23 mouse cellular contexts compared by ENCODE assay signal in genomic region chr5:140066281-140066680, GRCm38 (mm10).
"Had no signal": no experiment of that assay in that cellular context is flagged by ENCODE, and none has a peak within 500 bp of the region (broad histone marks: within the 10 kb centered on the region; RNA-seq: fewer than 3 reads in every experiment).

No protein-coding gene starts in this region.

- H3K9ac ChIP-seq: heart, embryonic 12.5 days; hindbrain, embryonic 12.5 days; hindbrain, embryonic 14.5 days; intestine, embryonic 15.5 days; limb, embryonic 13.5 days; limb, embryonic 15.5 days; liver, embryonic 12.5 days; liver, embryonic 14.5 days had no signal

- H3K27me3 ChIP-seq: heart, embryonic 12.5 days; hindbrain, embryonic 12.5 days; intestine, embryonic 15.5 days; limb, embryonic 13.5 days; limb, embryonic 15.5 days; liver, embryonic 12.5 days had no signal

- H3K36me3 ChIP-seq: intestine, embryonic 15.5 days had no signal

- H3K4me1 ChIP-seq: heart, embryonic 10.5 days; liver, embryonic 12.5 days had no signal

- H3K4me2 ChIP-seq: heart, embryonic 12.5 days; hindbrain, embryonic 12.5 days; hindbrain, embryonic 14.5 days; intestine, embryonic 15.5 days; limb, embryonic 13.5 days; limb, embryonic 15.5 days; liver, embryonic 12.5 days had no signal

- H3K9me3 ChIP-seq: heart, embryonic 10.5 days; heart, embryonic 12.5 days; hindbrain, embryonic 10.5 days; hindbrain, embryonic 12.5 days; intestine, embryonic 15.5 days; limb, embryonic 13.5 days; limb, embryonic 15.5 days; liver, embryonic 12.5 days had no signal

- ATAC-seq: hindbrain, embryonic 16.5 days; inflammation-experienced regulatory T-cells, adult 6 months; intestine, embryonic 15.5 days; intestine, postnatal 0 days; liver, embryonic 12.5 days had no signal

- H3K4me3 ChIP-seq: gastrocnemius, adult 2 months; heart, embryonic 10.5 days; heart, embryonic 12.5 days; hindbrain, embryonic 10.5 days; hindbrain, embryonic 12.5 days; intestine, embryonic 15.5 days; layer of hippocampus, adult 2 months; left cerebral cortex, adult 2 months; limb, embryonic 13.5 days; limb, embryonic 15.5 days; liver, embryonic 12.5 days had no signal

- DNase-seq: gastrocnemius, adult 2 months; gastrocnemius, postnatal 10 days; gastrocnemius, postnatal 25 days; heart, adult 18-20 months; heart, postnatal 10 days; heart, postnatal 4 days; kidney, postnatal 10 days; kidney, postnatal 4 days had no signal

- H3K27ac ChIP-seq: gastrocnemius, adult 2 months; heart, embryonic 10.5 days; hindbrain, embryonic 10.5 days; hindbrain, embryonic 12.5 days; hindbrain, embryonic 14.5 days; intestine, embryonic 15.5 days; layer of hippocampus, adult 2 months; left cerebral cortex, adult 2 months; limb, embryonic 13.5 days; limb, embryonic 15.5 days; liver, embryonic 12.5 days; liver, embryonic 14.5 days had no signal
